Mouse (Mus musculus) macrophage (primary cell): ENCODE results near the gene Fcgrt. TPM values are rescaled to one million over a fixed set of nuclear protein-coding genes. Genes with fewer than 3 reads are reported as not detected.
A peak's percentile ranks its signal among the peaks of the same experiment; 100 is the strongest.

Source experiments
- H3K27ac ChIP-seq: fragments of 350-480 bp; formaldehyde crosslinking; 2 replicates; pipeline ENCODE4 v1.9.0; 2021
- H3K36me3 ChIP-seq: fragments of 350-480 bp; formaldehyde crosslinking; 2 replicates; pipeline ENCODE4 v1.9.0; 2021; ENCODE audit errors: inconsistent target
- H3K4me3 ChIP-seq: fragments of 350-480 bp; formaldehyde crosslinking; 2 replicates; pipeline ENCODE4 v1.9.0; 2021; ENCODE audit errors: inconsistent target
- H3K79me2 ChIP-seq: fragments of 350-480 bp; formaldehyde crosslinking; 2 replicates; pipeline ENCODE4 v1.9.0; 2021; ENCODE audit errors: inconsistent target
- WGBS: methylation state at CpG from one replicate; pipeline ENCODE4 v1.1.7; 2026; ENCODE audit warnings: inconsistent platforms; ENCODE audit not compliant: missing documents; 5-methylcytosine and 5-hydroxymethylcytosine counted together
- polyA plus RNA-seq: library from polyadenylated mRNA; stranded (reverse); fragments of 250-400 nt; gene quantifications from 3 replicates; pipeline ENCODE4 v1.2.4, GENCODE M21; 2018; ENCODE audit warnings: inconsistent platforms

Gene Fcgrt
- polyA plus RNA-seq, 1 experiment from 2014 or later: 160 TPM

- Histone ChIP-seq H3K27ac (no peak overlapping the region), H3K4me3 (no peak overlapping the region), H3K79me2 (no peaks in the 10 kb centered on the region), H3K36me3 (0 out of 2 replicates have a peak, but pooled peaks cover 6% of the 10 kb centered on the region)
- WGBS: 37% methylated on average over 12 of the region's 12 CpGs
Measured at GRCm38 (mm10) chr7:45137171-45138006, 33.7 kb upstream of the Fcgrt start.

- Histone ChIP-seq H3K4me3 (peak within 1 kb of the TSS; percentile 62), H3K79me2 (no peaks in the 10 kb centered on the region), H3K36me3 (no peaks in the 10 kb centered on the region), H3K27ac (peak within 1 kb of the TSS; percentile 71)
- WGBS: 1% methylated on average over 21 of the region's 29 CpGs
Measured at GRCm38 (mm10) chr7:45135993-45136567, 32.4 kb upstream of the Fcgrt start, which contains the start of the genes Gm45713 and Flt3l. Gene Gm45713 (minus strand): TSS chr7:45136231. Gene Flt3l (minus strand): TSS chr7:45136432.

GRCm38 (mm10) chr7:45135370-45135769 is 31.7 kb upstream of the Fcgrt start:
- WGBS: 69% methylated on average over 3 of the region's 3 CpGs
- H3K79me2 ChIP-seq: no peaks in the 10 kb centered on the region
- H3K4me3 ChIP-seq: peak overlapping the region; percentile 62
- H3K36me3 ChIP-seq: no peaks in the 10 kb centered on the region
- H3K27ac ChIP-seq: peak overlapping the region; percentile 71; the same call in 1 of the 2 replicates

DNA sequence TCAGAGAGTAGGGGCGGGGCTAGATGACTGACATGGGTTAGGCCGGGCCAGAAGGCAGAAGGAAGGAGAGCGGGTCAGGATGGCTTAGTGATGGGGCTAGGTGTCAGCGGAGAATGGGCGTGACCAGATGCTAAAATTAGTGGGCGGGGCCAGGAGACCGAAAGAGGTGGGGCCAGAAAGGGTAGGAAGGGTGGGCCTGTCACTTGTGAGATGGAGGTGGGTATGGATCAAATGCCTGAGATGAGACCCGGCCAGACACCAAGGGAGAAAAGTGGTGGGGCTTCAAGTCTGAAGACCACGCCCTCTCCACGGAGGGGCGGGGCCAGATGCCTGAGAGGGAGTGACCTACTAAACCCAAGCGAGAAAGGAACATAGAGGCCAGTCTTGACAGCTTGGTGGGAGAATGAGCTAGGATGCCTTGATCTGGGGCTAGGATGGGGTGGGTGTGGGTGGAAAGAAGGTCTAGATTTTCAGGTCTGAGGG is 30.9 kb upstream of the Fcgrt start:
- no peak overlapping the region for H3K27ac ChIP-seq

DNA sequence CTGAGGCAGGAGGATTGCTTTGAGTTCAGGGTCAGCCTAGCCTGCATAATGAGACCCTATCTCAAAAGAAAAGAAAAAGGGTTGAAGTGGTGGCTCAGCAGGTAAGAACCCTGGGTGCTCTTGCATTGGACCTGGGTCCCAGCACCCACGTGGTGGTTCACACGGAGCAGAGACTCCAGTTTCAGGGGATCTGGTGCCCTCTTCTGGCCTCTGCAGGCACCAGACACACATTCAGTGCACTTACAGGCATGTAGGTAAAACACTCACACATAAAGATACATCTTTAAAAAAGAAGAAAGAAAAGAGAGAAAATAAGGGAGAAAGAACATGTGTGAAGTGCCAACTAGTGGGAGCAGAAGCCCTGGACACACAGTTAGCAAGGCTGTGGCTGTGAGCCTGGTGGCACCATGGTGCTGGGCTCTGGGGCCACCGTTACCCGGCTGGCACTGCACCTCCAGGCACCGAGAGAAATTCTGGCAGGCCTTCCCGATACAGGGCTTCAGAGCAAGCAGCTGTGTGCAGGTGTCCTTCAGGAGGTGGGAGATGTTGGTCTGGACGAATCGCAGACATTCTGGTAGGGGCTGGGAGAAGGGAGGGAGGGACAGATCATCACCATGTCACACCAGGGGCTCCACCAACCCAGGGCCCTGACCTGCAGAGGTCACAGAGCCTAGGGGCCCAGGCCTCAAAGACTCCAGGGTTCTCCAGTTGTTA is 30.0 kb upstream of the Fcgrt start:
- H3K79me2 ChIP-seq: no peaks in the 10 kb centered on the region
- H3K4me3 ChIP-seq: no peak overlapping the region
- no peak overlapping the region for H3K27ac ChIP-seq
- no peaks in the 10 kb centered on the region for H3K36me3 ChIP-seq
- 82% methylated on average over 8 of the region's 8 CpGs for WGBS

More for the DNA sequence above, 30.9 kb upstream of the Fcgrt start:
- Histone ChIP-seq H3K79me2 (no peaks in the 10 kb centered on the region), H3K4me3 (no peak overlapping the region), H3K36me3 (no peaks in the 10 kb centered on the region)
- 39% methylated on average over 12 of the region's 12 CpGs for WGBS

- WGBS: 94% methylated on average over 11 of the region's 11 CpGs
- Histone ChIP-seq H3K79me2 (peaks cover 17% of the 10 kb centered on the region), H3K27ac (no peak overlapping the region), H3K4me3 (no peak overlapping the region), H3K36me3 (peaks cover 3% of the 10 kb centered on the region; the same call in 1 of the 2 replicates)
Measured at GRCm38 (mm10) chr7:45131850-45132249, 28.2 kb upstream of the Fcgrt start.

DNA sequence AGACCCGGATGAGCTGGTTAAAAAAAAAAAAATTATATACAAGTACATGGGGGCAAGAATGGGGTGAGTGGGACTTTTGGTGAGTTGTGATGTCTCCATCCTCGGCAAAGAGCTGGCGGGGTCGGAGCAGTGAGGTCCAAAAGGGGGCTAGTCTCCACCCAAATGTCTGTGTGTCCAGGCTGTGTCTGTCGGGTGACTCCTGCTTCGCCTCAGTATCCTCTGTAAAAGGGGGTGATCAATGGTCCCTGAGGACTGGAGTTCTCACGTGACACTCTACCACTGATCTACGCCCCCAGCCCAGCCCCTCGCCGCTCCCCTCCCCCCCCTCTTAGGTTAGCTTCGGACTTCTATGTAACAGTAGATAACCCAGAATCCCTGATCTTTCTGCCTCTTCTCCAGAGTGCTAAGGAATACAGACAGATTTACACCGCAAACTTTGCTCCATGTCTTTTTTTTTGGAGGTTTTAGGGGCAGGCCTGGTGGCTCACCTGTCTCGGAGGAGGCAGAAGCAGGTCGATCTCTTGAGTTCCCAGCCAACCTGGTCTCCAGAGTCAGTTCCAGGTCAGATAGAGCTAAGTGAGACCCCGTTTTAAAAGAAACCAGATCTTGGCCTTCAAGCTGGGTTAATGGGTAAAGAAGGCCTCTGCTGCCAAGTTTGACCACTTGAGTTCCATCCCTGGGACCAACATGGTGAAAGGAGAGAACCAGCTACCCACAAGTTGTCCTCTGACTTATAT is 26.3 kb upstream of the Fcgrt start:
- peak overlapping the region; percentile 62 for H3K4me3 ChIP-seq
- 81% methylated on average over 15 of the region's 15 CpGs for WGBS
- H3K79me2 ChIP-seq: peaks cover 25% of the 10 kb centered on the region
- H3K36me3 ChIP-seq: peaks cover 21% of the 10 kb centered on the region
- peak overlapping the region; percentile 85 for H3K27ac ChIP-seq

DNA sequence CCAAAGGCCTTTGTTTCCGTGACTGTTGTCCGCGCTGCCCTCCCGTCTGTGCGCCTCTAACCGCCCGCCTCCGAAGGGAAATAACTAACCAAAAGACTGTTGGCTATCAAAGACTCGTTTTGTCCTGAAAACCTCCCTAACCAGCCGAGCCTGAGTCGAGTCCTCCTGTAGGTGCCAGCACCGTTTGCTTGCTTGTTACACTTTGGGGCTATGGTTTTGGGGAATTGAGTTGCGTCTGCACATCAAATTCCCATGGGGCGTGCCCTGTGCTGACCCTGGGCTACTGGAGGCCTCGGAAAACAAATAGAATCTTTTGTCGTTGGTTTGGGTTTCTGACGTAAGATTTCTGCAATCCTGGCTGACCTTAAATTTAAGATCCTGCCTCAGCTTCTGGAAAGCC is 25.7 kb upstream of the Fcgrt start:
- Histone ChIP-seq H3K36me3 (peaks cover 21% of the 10 kb centered on the region), H3K4me3 (peak overlapping the region; percentile 62), H3K27ac (peak overlapping the region; percentile 85), H3K79me2 (peaks cover 25% of the 10 kb centered on the region)
- under 1% methylated on average over 17 of the region's 17 CpGs for WGBS

DNA sequence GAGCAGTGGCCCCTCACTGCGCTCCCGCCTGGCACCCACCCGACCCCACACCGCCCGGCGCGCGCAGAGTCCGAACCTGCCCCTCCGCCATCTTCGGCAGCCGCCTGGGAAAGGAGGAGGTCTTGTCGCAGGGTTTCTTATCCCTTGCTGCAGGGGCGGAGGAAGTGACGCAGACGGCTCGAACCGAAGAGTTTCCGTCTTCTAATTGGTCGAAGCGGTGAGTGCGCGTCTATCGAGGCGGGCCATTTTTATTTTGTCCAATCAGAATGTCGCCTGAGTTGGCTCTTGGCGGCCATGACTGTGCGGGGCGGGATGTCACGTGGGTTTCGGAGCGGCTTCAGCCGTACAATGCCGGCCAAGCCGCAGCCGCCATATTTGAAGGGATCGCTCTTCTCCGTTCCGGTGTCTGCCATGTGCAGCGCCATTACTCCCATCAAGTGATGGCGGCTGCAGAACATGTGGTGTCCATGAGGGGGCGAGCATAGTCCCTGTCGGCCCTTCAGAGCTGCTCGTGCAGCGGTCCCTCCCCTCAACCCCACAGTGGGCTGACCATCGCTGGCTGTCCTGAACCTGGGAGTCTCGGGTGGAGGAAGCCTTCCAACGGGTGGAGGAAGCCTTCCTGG is 25.1 kb upstream of the Fcgrt start, which contains the start of gene Rpl13a:
Rpl13a (minus strand) TSS at position 138 of the 623 bp plus-strand sequence.
- Histone ChIP-seq H3K27ac (peak within 1 kb of the TSS; percentile 90), H3K4me3 (peak within 1 kb of the TSS; percentile 99), H3K79me2 (peaks cover 29% of the 10 kb centered on the region), H3K36me3 (peaks cover 21% of the 10 kb centered on the region)
- WGBS: under 1% methylated on average over 48 of the region's 48 CpGs

DNA sequence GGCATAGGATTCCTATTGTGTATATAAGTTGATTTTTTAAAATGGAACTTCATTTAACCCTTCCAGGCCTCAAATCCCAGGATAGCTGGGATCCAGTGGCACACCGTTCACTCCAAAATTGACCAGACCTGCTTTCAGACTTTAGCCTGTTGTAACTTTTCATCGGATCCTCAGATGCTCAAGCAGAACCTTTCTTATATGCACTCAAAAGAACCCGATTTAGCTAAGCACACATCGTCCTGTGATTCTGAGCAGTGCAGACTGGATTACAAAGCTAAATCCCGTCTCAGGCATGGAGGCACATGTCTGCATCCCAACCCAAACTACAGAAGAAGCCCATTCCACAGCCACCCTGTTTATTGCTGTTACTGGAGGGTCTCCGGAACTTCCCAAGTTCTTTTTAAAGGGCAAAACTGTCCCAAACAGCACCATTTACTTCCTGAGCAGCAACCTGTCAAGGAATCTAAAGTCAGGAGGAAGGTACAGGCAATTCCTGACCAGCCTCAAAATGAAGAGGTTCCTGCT is 24.1 kb upstream of the Fcgrt start:
- H3K4me3 ChIP-seq: peak overlapping the region; percentile 99
- H3K27ac ChIP-seq: peak overlapping the region; percentile 90
- H3K36me3 ChIP-seq: peaks cover 23% of the 10 kb centered on the region
- peaks cover 39% of the 10 kb centered on the region for H3K79me2 ChIP-seq
- under 1% methylated on average over 6 of the region's 6 CpGs for WGBS

DNA sequence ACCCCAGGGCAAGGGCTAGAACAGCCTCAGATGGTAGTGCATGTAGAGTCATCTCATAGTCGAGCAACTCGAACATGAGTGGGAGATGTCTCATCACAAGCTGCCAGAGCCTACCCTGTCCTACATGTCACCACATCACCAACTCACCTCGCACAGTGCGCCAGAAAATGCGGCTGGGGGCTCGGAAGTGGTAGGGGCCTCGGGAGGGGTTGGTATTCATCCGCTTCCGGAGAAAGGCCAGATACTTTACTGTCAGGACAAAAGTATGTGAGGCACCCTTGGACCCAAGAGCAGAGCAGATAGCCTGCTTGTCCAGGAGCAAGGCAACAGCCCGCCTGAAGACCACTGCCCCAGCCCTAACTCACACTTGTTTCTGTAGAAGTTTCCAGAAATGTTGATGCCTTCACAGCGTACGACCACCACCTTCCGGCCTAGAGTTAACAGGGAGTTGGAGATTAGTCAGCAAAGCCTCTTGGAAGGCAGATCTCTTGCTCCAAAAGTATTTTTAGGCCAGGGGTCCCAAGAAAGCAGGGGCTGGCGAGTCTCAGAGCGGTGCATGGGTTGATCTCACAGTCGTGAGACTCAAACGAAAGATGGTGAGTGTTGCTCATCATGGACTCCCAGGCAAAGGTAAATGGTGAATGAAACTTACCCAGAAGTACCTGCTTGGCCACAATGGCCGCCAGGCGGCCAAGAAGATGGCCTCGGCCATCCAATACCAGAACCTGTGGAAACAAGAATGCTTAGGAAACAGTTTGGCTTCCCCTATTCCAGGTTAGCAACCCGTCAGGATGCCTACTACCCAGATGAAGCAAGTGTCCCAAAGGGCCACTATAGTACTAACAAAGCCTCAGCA is 23.4 kb upstream of the Fcgrt start:
- Histone ChIP-seq H3K36me3 (peaks cover 30% of the 10 kb centered on the region), H3K27ac (peak overlapping the region; percentile 90), H3K4me3 (peak overlapping the region; percentile 99), H3K79me2 (peaks cover 43% of the 10 kb centered on the region)
- 56% methylated on average over 21 of the region's 21 CpGs for WGBS

- peaks cover 43% of the 10 kb centered on the region for H3K79me2 ChIP-seq
- no peak overlapping the region for H3K4me3 ChIP-seq
- peaks cover 38% of the 10 kb centered on the region for H3K36me3 ChIP-seq
- H3K27ac ChIP-seq: peak overlapping the region; percentile 90; the same call in 1 of the 2 replicates
- WGBS: 88% methylated on average over 17 of the region's 17 CpGs
Measured at GRCm38 (mm10) chr7:45126147-45126843, 22.6 kb upstream of the Fcgrt start.
